8 mouse cellular contexts compared by ENCODE assay signal in genomic region chr10:13005043-13005442, GRCm38 (mm10). TPM values are rescaled to one million over a fixed set of nuclear protein-coding genes. Genes with fewer than 3 reads are reported as not detected.
DNase-seq lines count a peak whose midpoint lies in the region; ATAC-seq and TF ChIP-seq lines count a peak whose summit lies in the region.

TSS of gene Sf3b5 (plus strand) at chr10:13005343.

- ATAC-seq in lung, embryonic 16.5 days (ENCODE audit: low read depth) = no peak
- no peak for ATAC-seq in intestine, postnatal 0 days
- no peak for ATAC-seq in neural tube, embryonic 14.5 days (ENCODE audit: low read depth)

- H3K27ac ChIP-seq in lung, embryonic 16.5 days (ENCODE audit: low read length) = no peak within 1 kb of the TSS
- H3K27ac ChIP-seq in embryonic facial prominence, embryonic 10.5 days (replicated peaks) = no peak within 1 kb of the TSS
- no peak within 1 kb of the TSS for H3K27ac ChIP-seq in intestine, postnatal 0 days (ENCODE audit: low read depth, low read length)
- no peak within 1 kb of the TSS for H3K27ac ChIP-seq in neural tube, embryonic 14.5 days (ENCODE audit: low read depth, low read length)

- H3K9ac ChIP-seq in lung, embryonic 16.5 days (ENCODE audit: low read length) = no peak within 1 kb of the TSS
- H3K9ac ChIP-seq in intestine, postnatal 0 days (ENCODE audit: low read depth, low read length) = no peak within 1 kb of the TSS
- H3K9ac ChIP-seq in neural tube, embryonic 14.5 days (replicated peaks; ENCODE audit: low read depth, low read length) = no peak within 1 kb of the TSS

- TF ChIP-seq CTCF in intestine, postnatal 0 days (IDR thresholded peaks at IDR 0.05; ENCODE audit: low read depth) = no peak

- no peak within 1 kb of the TSS for H3K4me2 ChIP-seq in lung, embryonic 16.5 days (ENCODE audit: low read depth, low read length)
- no peak within 1 kb of the TSS for H3K4me2 ChIP-seq in intestine, postnatal 0 days (replicated peaks; ENCODE audit: low read depth)
- no peak within 1 kb of the TSS for H3K4me2 ChIP-seq in neural tube, embryonic 14.5 days (ENCODE audit: low read depth, low read length)

- peaks cover 10% of the 10 kb centered on the region for H3K4me1 ChIP-seq in lung, embryonic 16.5 days (replicated peaks; ENCODE audit: control insufficient read depth, insufficient read depth, low read length)
- peaks cover 13% of the 10 kb centered on the region for H3K4me1 ChIP-seq in embryonic facial prominence, embryonic 10.5 days
- no peaks in the 10 kb centered on the region for H3K4me1 ChIP-seq in intestine, postnatal 0 days (replicated peaks; ENCODE audit: control insufficient read depth, insufficient read depth, low read length)
- H3K4me1 ChIP-seq in neural tube, embryonic 14.5 days (ENCODE audit: control insufficient read depth, insufficient read depth, low read length) = peaks cover 8% of the 10 kb centered on the region; the same call in 1 of the 2 replicates

- H3K9me3 ChIP-seq in lung, embryonic 16.5 days (ENCODE audit: control insufficient read depth, low read length) = no peaks in the 10 kb centered on the region
- H3K9me3 ChIP-seq in embryonic facial prominence, embryonic 10.5 days = no peaks in the 10 kb centered on the region
- no peaks in the 10 kb centered on the region for H3K9me3 ChIP-seq in intestine, postnatal 0 days (ENCODE audit: control insufficient read depth)
- no peaks in the 10 kb centered on the region for H3K9me3 ChIP-seq in neural tube, embryonic 14.5 days (ENCODE audit: control insufficient read depth, low read length)

- 86% methylated on average over 3 of the region's 3 CpGs for WGBS in lung, embryonic 16.5 days
- 89% methylated on average over 3 of the region's 3 CpGs for WGBS in embryonic facial prominence, embryonic 10.5 days
- 82% methylated on average over 3 of the region's 3 CpGs for WGBS in intestine, postnatal 0 days
- 92% methylated on average over 3 of the region's 3 CpGs for WGBS in neural tube, embryonic 14.5 days

- H3K27me3 ChIP-seq in lung, embryonic 16.5 days (ENCODE audit: control insufficient read depth, insufficient read depth, low read depth, low read length) = no peaks in the 10 kb centered on the region
- H3K27me3 ChIP-seq in embryonic facial prominence, embryonic 10.5 days (replicated peaks; ENCODE audit: low read depth, poor library complexity, severe bottlenecking) = no peaks in the 10 kb centered on the region
- no peaks in the 10 kb centered on the region for H3K27me3 ChIP-seq in intestine, postnatal 0 days (replicated peaks; ENCODE audit: control insufficient read depth, insufficient read depth, low read length)
- 0 out of 2 replicates have a peak, but pooled peaks cover 3% of the 10 kb centered on the region for H3K27me3 ChIP-seq in neural tube, embryonic 14.5 days (ENCODE audit: control insufficient read depth, insufficient read depth, low read length)

- no peak within 1 kb of the TSS for H3K4me3 ChIP-seq in lung, embryonic 16.5 days (ENCODE audit: low read length)
- H3K4me3 ChIP-seq in embryonic facial prominence, embryonic 10.5 days = no peak within 1 kb of the TSS
- no peak within 1 kb of the TSS for H3K4me3 ChIP-seq in intestine, postnatal 0 days (ENCODE audit: low read depth, low read length)
- no peak within 1 kb of the TSS for H3K4me3 ChIP-seq in neural tube, embryonic 14.5 days (ENCODE audit: low read depth, low read length)

- DNase-seq in lung, postnatal 4 days = no peak
- no peak for DNase-seq in embryonic facial prominence, embryonic 10.5 days (ENCODE audit: low spot score)
- DNase-seq in yolk sac, embryonic 10.5 days (ENCODE audit: low spot score) = no peak
- no peak for DNase-seq in B cell, adult 2 months
- DNase-seq in kidney, postnatal 10 days = no peak

- no peaks in the 10 kb centered on the region for H3K36me3 ChIP-seq in lung, embryonic 16.5 days (ENCODE audit: control insufficient read depth, insufficient read depth, low read length)
- peaks cover 3% of the 10 kb centered on the region for H3K36me3 ChIP-seq in embryonic facial prominence, embryonic 10.5 days (replicated peaks)
- no peaks in the 10 kb centered on the region for H3K36me3 ChIP-seq in intestine, postnatal 0 days (ENCODE audit: control insufficient read depth, insufficient read depth)
- H3K36me3 ChIP-seq in neural tube, embryonic 14.5 days (ENCODE audit: control insufficient read depth, insufficient read depth, low read length) = no peaks in the 10 kb centered on the region

RNA-seq across cellular contexts. Expression of gene Sf3b5, which starts in this region (rescaled TPM):
- 34.5 TPM in 2 replicates for polyA plus RNA-seq in lung, embryonic 16.5 days (2015; fragmentation: Nextera tagmentation; extraction: Ambion mirVana)
- polyA plus RNA-seq in embryonic facial prominence, embryonic 10.5 days (2016; fragmentation: Nextera tagmentation; extraction: Ambion mirVana) = 44.8 and 47.2 TPM in 2 replicates
- polyA plus RNA-seq in intestine, postnatal 0 days (2015; fragmentation: Nextera tagmentation; extraction: Ambion mirVana) = 22.6 and 23.0 TPM in 2 replicates
- polyA plus RNA-seq in neural tube, embryonic 14.5 days (2014; fragmentation: Nextera tagmentation; extraction: Ambion mirVana) = 25.5 and 28.0 TPM in 2 replicates
